Mouse (Mus musculus) G1E (cell line): ENCODE measurements at regions not wholly inside any gene's neighbourhood (a gene's known extent, or its start where the extent isn't known, plus 50 kb on each side); places are given as distances from the start of the nearest gene placed in this dataset.

Experiments
- CTCF ChIP-seq: IDR thresholded peaks from 2 replicates; pipeline ENCODE4 v1.5.1; 2012; ENCODE audit warnings: low read depth, low read length, inconsistent platforms, mixed read lengths
- POLR2AphosphoS5 ChIP-seq: IDR thresholded peaks from 2 replicates; pipeline ENCODE4 v1.6.1; 2012; ENCODE audit warnings: low read depth, low read length, inconsistent platforms; ENCODE audit not compliant: insufficient replicate concordance
- TAL1 ChIP-seq: conservative IDR thresholded peaks from 2 replicates; pipeline ENCODE4 v1.6.1; 2012; ENCODE audit warnings: low read depth, low read length, inconsistent platforms, mixed read lengths

GRCm38 (mm10) chr14:9431798-9432197 lies 765.8 kb upstream of the 4930452B06Rik start:
- no peak for TF ChIP-seq CTCF
- TF ChIP-seq POLR2AphosphoS5: no peak
- no peak for TF ChIP-seq TAL1
